ENCODE assay signal across 8 mouse cellular contexts in the genomic region with DNA sequence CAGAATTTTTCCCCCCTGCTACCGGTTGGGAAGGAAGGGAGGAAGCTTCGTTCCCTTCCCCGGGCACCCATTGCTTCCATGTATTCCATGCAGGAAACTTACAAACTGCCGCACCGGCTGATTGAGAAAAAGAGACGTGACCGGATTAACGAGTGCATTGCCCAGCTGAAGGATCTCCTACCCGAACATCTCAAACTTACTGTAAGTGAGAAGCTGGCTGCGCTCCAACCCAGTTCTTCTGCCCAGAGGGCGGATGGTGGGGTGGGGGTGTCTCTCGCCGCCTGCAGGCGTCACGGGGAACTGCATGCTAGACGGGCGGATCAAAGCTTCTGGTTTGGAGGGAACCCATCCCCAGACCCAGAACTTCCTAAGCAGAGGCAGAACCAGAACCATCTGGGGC. TPM values are rescaled to one million over a fixed set of nuclear protein-coding genes. Genes with fewer than 3 reads are reported as not detected.
DNase-seq lines count a peak whose midpoint lies in the region; ATAC-seq and TF ChIP-seq lines count a peak whose summit lies in the region.

No protein-coding gene starts in this region.

- no peaks in the 10 kb centered on the region for H3K36me3 ChIP-seq in G1E (replicated peaks)
- 0 out of 2 replicates have a peak, but pooled peaks cover 4% of the 10 kb centered on the region for H3K36me3 ChIP-seq in hindbrain, embryonic 12.5 days

- peak; percentile 44 for DNase-seq in G1E (ENCODE audit: low spot score)
- peak; percentile 93 for DNase-seq in cerebellum, adult 9-10 months
- DNase-seq in frontal cortex, postnatal 10 days (ENCODE audit: low spot score in 2 of 2): peak; percentile 78 to 88
- peak; percentile 90 to 98 for DNase-seq in layer of hippocampus, postnatal 25 days (ENCODE audit: extremely low spot score in 1 of 2, low spot score in 1 of 2)
- peak; percentile 95 for DNase-seq in lung, postnatal 14 days
- DNase-seq in ovary, postnatal 36 days (ENCODE audit: low spot score): peak; percentile 87
- DNase-seq in thymus, postnatal 25 days: peak; percentile 80

- H3K9ac ChIP-seq in hindbrain, embryonic 12.5 days: peak overlapping the region; percentile 70; the same call in 1 of the 2 replicates

- no peak overlapping the region for H3K27ac ChIP-seq in hindbrain, embryonic 12.5 days

- H3K4me2 ChIP-seq in hindbrain, embryonic 12.5 days (replicated peaks): peak overlapping the region; percentile 100

- peak; percentile 65 for TF ChIP-seq CTCF in G1E (IDR thresholded peaks at IDR 0.05; ENCODE audit: low read depth, low read length)

- no peaks in the 10 kb centered on the region for H3K4me1 ChIP-seq in G1E (ENCODE audit: insufficient read depth, low read depth, low read length)
- H3K4me1 ChIP-seq in hindbrain, embryonic 12.5 days: peaks cover 17% of the 10 kb centered on the region

- WGBS in hindbrain, embryonic 12.5 days: 0% methylated on average over 17 of the region's 17 CpGs

- H3K4me3 ChIP-seq in G1E (ENCODE audit: low read depth, low read length): no peak overlapping the region
- peak overlapping the region; percentile 56 for H3K4me3 ChIP-seq in hindbrain, embryonic 12.5 days

- peak; percentile 45; the same call in 1 of the 2 replicates for ATAC-seq in G1E (ENCODE audit: extremely low read depth, insufficient number of reproducible peaks, low FRiP score, poor library complexity, severe bottlenecking)
- ATAC-seq in hindbrain, embryonic 12.5 days (ENCODE audit: low FRiP score): no peak

- H3K9me3 ChIP-seq in G1E (replicated peaks): no peaks in the 10 kb centered on the region; the same call in 1 of the 2 replicates
- no peaks in the 10 kb centered on the region for H3K9me3 ChIP-seq in hindbrain, embryonic 12.5 days (replicated peaks)

- H3K27me3 ChIP-seq in G1E (ENCODE audit: insufficient read depth, low read length): peaks cover 4% of the 10 kb centered on the region; the same call in 1 of the 2 replicates
- H3K27me3 ChIP-seq in hindbrain, embryonic 12.5 days: peaks cover 40% of the 10 kb centered on the region

RNA-seq across cellular contexts. Expression of a gene that starts 1.0 kb away (rescaled TPM):
- total RNA-seq in G1E (2014; fragmentation: Nextera tagmentation) (not detected in 2 replicates), G1E (2017) (0.41 and 0.76 TPM in 2 replicates)
- polyA plus RNA-seq in G1E (2012): 0.11 and 0.48 TPM in 2 replicates
- 3.6 and 3.9 TPM in 2 replicates for polyA plus RNA-seq in hindbrain, embryonic 12.5 days (2016; fragmentation: Nextera tagmentation; extraction: Ambion mirVana)
- total RNA-seq in layer of hippocampus, postnatal 25 days (2021): 10 to 100 TPM; 82.5 to 98.5 TPM

Comparison
In these comparisons a context has a peak if more than half of its experiments do, and no peak if none do; other contexts are left out.
1. DNase-seq: peak in every context shown above with its lines; median percentile 95 in lung, postnatal 14 days; 94 in layer of hippocampus, postnatal 25 days; 93 in cerebellum, adult 9-10 months; 87 in ovary, postnatal 36 days; 83 in frontal cortex, postnatal 10 days; 80 in thymus, postnatal 25 days; 44 in G1E.
2. RNA of a gene that starts 1.0 kb away (total RNA-seq): 82.5 to 98.5 TPM in layer of hippocampus, postnatal 25 days; 0.41 to 0.76 TPM in G1E; every median in the first group is over 10 times any median in the second.